Mouse (Mus musculus) skeletal muscle tissue, adult 2 months (tissue): ENCODE results near the gene Sap25.
"Not testable (repeated sequence)": the region's sequence is repeated elsewhere in the genome, so short reads cannot be mapped to it uniquely, and the experiment has no call there.

Experiments used
- DNase-seq: peaks from one replicate; pipeline ENCODE4 v3.0.0-alpha.2; 2012; ENCODE audit warnings: low read depth, low spot score

The Sap25 gene

DNA sequence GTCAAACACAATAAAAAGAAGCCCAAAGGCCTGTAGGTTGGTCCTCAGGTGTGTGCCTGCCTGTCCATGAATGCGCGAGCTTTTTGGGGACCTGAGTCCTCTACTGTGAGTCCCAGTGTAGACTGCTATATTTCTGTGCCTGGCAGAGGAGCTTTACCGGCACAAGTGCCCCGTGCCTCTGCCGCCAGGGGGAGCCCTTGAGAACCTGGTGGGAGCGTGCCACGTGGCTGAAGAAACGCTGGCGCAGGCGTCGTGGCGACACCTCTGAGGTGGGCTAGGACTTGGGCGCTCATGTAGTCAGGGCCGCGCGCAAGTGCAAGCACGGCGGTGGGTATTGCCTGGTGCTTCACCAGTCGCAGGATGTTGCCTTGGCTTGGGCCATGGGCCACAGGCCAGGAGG lies at the start of gene Sap25:
TSS of gene Sap25 (plus strand) at position 281 of the 400 bp plus-strand sequence.
- no peak for DNase-seq

- DNase-seq, result no peak
Observed at GRCm38 (mm10) chr5:137595921-137596320, 45.2 kb upstream of the Sap25 start.

- peak; percentile 39 for DNase-seq
Observed at GRCm38 (mm10) chr5:137596601-137597261, 44.4 kb upstream of the Sap25 start.

DNA sequence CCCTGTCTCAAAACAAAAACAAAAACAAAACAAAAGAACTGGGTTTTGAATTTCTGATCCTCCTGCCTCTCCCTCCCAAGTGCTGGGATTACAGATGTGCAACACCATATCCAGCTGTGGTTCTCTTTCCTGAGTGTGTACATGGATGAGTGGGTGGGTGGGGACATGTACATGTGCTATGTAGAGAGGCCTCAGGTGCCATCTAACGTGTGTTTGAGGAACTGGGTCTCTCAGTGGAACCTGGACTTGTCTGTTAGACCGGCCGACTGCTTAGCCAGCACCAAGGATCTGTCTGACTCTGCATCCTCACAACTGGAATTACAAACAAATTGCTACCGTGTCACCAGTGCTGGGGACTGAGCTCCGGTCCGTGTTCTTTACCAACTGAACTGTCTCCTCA lies 43.5 kb upstream of the Sap25 start:
- DNase-seq, result no peak

- no peak for DNase-seq
Observed at GRCm38 (mm10) chr5:137598100-137598826, 42.9 kb upstream of the Sap25 start.

- DNase-seq, result no peak
Observed at GRCm38 (mm10) chr5:137599600-137599999, 41.5 kb upstream of the Sap25 start.

DNA sequence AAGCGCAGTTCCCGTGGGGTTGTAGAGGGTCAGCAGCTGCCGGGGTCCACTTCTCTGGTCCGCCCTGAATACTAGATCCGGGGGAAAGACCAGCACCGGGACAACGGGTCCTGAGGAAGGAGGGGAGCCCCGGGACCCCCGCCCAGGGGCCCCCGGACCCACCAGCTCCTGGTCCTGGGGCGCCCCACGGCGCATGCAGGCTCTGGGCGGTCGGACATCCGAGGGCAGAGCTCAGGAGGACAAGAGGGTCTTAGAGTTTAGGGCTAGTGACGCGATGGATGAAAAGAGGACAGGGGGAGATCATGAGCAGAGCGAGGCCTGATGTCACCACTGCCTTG lies 40.9 kb upstream of the Sap25 start:
- DNase-seq, result no peak

GRCm38 (mm10) chr5:137600619-137601364 lies 40.3 kb upstream of the Sap25 start, which contains the start of gene Mospd3:
Gene Mospd3, minus strand, starts transcription at chr5:137601058.
- DNase-seq, result peak; percentile 97

GRCm38 (mm10) chr5:137601365-137601729 lies 39.8 kb upstream of the Sap25 start:
- peak; percentile 27 for DNase-seq

GRCm38 (mm10) chr5:137607860-137608653 lies 33.1 kb upstream of the Sap25 start:
- DNase-seq, result no peak

DNA sequence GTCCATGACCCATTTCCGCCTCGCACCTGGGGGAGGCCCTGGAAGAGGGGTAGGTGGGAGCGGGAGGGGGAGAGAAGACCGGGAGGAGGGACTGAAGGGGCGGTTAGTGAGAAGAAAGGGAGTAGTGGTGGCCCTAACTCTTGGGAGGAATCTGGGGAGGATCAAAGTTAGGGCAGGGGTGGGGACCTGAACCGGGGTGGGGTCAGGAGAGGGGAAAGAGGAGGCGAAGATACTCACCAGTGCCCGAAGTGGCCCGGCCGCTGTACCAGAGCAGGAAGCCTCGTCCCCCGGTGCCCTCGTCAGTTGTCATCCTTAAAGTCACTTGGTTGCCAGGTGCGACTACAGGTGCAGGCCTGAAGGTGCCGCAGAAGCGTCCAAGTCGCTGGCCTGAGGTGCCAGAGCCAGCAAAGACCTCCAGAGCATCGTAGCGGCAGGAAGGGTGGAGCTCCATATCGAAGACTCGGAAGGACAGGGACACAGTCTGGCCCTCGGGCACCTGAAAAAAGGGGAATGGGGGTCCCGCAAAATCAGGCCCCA lies 32.4 kb upstream of the Sap25 start:
- DNase-seq, result no peak

- DNase-seq, result no peak
Observed at GRCm38 (mm10) chr5:137609292-137609691, 31.8 kb upstream of the Sap25 start.

- no peak for DNase-seq
Observed at GRCm38 (mm10) chr5:137610056-137610455, 31.1 kb upstream of the Sap25 start.

DNA sequence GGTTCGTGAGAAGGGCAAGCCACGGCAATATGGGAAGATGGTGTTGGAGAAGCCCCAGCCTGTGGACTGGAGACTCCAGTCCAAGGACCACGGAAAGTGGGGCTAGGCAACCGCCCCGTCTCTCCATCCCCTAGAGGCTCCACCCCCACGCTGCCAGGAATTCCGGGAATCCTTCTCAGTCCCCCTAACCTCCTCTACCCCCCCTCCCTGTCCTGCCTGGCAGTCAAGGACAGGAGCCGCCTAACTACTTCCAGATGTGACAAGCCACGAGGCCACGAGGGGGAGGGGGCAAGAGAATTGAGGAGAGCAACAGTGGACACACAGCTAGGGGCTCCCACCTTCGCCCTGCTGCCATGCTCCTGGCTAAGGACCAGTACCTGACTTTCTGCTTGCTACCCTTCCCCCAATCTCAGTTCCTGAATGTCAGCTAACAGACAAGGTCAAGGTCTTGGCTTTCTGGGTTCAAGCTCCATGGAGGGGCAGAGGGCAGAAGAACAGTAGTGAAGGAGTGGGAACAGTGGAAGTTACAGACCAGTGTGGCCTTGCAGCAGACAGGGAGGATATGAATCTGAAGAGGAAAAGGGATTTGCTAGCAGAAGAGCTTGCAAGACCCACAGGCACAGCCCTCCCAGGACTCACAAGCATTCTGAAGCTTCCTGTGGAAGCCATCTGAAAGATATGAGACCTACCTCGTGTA lies 30.4 kb upstream of the Sap25 start:
- DNase-seq, result peak; percentile 86

DNA sequence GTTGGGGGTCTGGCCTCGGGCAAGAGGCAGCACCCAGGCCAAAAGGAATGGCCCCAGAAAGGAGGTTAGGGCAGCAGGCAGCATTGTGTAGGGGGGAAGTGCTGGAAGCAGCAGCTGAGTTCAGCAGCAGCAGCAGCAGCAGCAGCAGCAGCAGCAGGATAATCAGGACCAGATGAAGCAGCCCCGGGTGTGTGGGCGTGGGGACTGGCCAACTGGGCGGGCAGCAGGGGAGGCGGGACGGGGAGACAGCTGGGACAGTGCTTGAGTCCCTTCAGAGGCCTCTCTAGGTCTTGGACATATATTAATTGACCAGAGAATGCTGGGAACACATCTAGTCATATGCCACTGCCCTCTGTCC lies 29.9 kb upstream of the Sap25 start:
- peak; percentile 71 for DNase-seq

DNA sequence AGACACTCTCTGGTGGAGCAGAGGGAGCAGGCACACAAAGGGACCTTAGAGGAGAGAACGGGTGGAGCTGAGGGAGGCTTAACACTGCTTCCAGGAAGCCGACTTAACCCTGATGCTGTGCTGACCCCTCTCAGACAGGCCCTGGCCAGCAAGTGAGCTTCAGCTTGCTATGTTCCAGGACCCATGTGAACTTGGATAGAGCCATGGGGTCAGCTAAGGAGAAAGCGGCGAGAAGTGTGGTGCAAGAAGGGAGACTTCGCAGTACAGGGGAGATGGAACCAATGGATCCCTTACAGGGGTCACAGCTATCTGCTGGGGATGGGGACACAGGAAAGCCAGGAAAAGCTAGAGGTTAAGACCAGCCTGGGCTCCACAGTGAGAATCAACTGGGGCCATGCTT lies 28.1 kb upstream of the Sap25 start:
- DNase-seq, result no peak

DNA sequence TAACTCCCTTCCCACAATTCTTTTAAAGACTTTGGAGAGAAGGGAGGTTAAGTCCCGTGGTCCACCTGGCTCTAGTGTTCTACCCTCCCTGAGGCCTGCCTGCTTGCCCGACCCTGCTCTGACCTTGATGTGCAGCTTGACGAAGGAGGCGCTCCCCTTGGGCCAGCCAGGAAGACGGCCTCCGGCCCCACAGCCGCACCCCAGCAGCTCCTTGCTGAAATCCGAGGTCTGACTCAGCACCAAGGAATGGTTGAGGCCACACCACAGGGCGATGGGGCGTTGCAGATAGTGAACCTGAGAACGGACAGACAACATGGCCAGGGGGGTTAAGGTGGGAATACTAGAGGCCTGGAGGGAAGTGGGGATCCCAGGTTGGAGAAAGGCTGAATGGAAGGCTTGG lies 27.6 kb upstream of the Sap25 start, which contains the start of gene Pcolce:
TSS of gene Pcolce (minus strand) at position 235 of the 400 bp plus-strand sequence.
- no peak for DNase-seq

- DNase-seq, result not testable (repeated sequence)
Observed at GRCm38 (mm10) chr5:137614921-137615320, 26.2 kb upstream of the Sap25 start.

DNA sequence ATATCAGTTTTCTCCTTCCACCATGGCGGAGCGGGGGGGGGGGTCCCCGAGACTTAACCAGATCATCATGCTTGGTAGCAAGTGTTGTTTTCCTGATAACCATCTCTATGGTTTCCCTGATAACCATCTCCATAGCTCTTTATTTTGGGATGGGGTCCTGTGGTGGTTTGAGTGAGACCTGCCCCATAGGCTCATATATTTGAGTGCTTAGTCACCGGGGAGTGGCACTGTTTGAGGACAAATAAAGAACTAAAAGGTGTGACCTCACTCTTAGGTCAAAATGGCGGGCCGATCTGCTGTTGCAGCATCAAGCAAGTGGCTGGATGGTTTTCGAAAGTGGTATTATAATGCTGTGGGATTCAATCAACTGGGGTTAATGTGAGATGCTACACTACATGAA lies 25.8 kb upstream of the Sap25 start:
- DNase-seq, result no peak

- DNase-seq, result no peak
Observed at GRCm38 (mm10) chr5:137623937-137624530, 17.1 kb upstream of the Sap25 start.

DNA sequence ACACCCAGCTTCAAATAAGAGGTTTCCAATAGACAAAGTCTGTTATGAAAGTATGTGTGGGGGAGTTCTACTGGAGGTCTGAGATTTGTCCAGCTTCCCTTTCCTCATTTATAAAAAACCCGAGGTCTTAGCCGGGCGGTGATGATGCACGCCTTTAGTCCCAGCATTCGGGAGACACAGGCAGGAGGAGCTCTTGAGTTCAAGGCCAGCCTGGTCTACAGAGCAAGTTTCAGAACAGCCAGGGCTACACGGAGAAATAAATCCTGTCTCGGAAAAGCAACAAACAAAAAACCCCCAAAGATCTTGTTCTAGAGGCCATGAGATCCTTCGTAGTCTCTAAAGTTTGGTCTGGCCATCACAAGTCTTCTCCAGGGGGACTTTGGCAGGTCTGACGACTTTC lies 13.1 kb upstream of the Sap25 start:
- DNase-seq, result no peak
